Mouse (Mus musculus): Measurements from ENCODE around the gene Olfr1134. TPM values are rescaled to one million over a fixed set of nuclear protein-coding genes. Genes with fewer than 3 reads are reported as not detected.
"Not testable (repeated sequence)": the region's sequence is repeated elsewhere in the genome, so short reads cannot be mapped to it uniquely, and the experiment has no call there.

Olfr1134 gene
- total RNA-seq (2021): not detected

GRCm38 (mm10) chr2:87658360-87658759 lies at the start of gene Olfr1134:
Olfr1134 (minus strand) TSS chr2:87658460.
- DNase-seq (ENCODE audit: extremely low spot score in 1 of 2, low spot score in 1 of 2): no peak

DNA sequence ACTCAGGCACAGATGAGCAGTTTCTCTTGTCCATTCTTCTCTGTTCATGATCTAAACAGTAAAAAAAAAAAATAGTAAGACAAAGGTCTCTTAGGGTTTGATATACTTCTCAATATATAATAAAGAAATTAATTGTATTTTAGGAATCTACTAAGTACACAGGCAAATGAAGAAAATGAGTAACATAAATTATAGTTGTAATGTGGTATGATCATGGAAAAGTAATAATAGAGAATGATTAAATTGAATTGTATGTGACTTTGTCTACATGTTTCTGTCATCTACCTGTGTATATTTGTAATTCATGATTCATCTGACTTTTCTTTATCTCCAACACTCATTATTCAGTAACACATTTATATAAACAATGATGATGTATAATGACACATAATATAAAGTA lies 35.6 kb upstream of the Olfr1134 start, which contains the start of gene Olfr1136:
TSS of gene Olfr1136 (minus strand) at position 101 of the 400 bp plus-strand sequence.
- no peak for DNase-seq (ENCODE audit: extremely low spot score in 1 of 2, low spot score in 1 of 2)

GRCm38 (mm10) chr2:87673564-87673963 lies 15.3 kb upstream of the Olfr1134 start, which contains the start of gene Olfr1135:
Olfr1135 (minus strand) TSS chr2:87673664.
- DNase-seq (ENCODE audit: extremely low spot score in 1 of 2, low spot score in 1 of 2): no peak

GRCm38 (mm10) chr2:87647274-87647673 lies 11.0 kb downstream of the Olfr1134 start, which contains the start of gene Olfr1133:
Olfr1133 (minus strand) TSS chr2:87647374.
- DNase-seq (ENCODE audit: extremely low spot score in 1 of 2, low spot score in 1 of 2): no peak

- DNase-seq (ENCODE audit: extremely low spot score in 1 of 2, low spot score in 1 of 2): no peak
These were observed 15.8 kb downstream of the Olfr1134 start for GRCm38 (mm10) chr2:87642441-87642840.

DNA sequence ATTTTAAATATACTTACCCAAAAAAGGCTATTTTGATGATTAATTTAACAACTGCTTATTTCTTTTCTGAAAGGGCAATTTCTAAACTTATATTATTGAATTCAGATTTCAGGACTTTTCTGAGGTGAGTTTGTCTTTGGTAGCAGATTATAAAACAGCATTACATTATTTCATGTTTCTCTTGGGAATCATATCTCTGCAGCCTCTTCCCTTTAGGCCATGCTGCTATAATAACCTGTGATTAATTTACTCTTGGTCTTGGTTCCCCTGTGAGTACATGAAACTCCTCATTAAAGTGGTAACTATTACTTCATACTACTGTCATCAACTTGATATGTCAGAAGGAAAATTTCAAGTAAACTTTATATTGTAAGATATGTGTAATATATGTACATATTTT lies 20.8 kb downstream of the Olfr1134 start, which contains the start of gene Olfr1132:
TSS of gene Olfr1132 (minus strand) at position 101 of the 400 bp plus-strand sequence.
- DNase-seq (ENCODE audit: extremely low spot score in 1 of 2, low spot score in 1 of 2): no peak

DNA sequence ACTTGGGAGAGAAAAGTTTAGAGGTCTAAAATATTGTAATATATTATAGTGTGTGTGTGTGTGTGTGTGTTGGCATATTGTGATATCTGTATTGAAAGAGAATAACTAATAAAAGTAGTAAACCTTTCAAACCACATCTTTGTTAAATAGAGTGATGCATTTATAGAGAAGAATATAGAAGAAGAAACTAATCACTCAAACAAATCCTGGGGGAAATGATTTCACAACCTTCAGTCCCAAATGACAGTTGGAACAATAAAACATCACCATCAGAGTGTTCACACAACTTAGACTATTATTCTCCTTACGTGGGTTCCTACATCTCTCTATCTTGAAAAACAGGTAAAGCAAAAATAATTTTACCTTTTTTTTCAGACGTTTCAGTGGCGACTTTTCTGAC lies 31.5 kb downstream of the Olfr1134 start, which contains the start of gene Olfr1131:
TSS of gene Olfr1131 (plus strand) at position 301 of the 400 bp plus-strand sequence.
- no peak for DNase-seq (ENCODE audit: extremely low spot score in 1 of 2, low spot score in 1 of 2)

DNA sequence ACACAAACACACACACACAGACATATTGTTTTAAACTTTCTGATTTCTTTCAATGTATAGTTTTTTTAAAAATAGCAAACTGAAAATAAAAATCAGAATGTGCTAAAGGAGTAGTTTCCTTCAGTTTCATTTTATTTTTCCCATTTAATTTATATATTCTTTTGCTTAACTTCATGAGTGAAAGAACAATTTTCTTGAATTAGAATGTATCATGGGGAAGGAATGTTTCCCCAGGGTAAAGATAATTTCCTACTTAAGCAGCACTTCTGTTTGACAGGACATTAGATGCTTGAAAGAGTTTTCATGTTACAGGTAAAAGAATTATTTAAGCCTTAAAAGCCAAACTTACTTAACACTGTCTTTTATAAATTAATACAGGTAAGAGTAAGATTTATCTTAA lies 52.3 kb downstream of the Olfr1134 start, which contains the start of gene Olfr1130:
TSS of gene Olfr1130 (plus strand) at position 301 of the 400 bp plus-strand sequence.
- not testable (repeated sequence) for DNase-seq (ENCODE audit: extremely low spot score in 1 of 2, low spot score in 1 of 2)

Other genes starting within 250 kb of the Olfr1134 start
- gene Olfr1123, start 241.8 kb downstream of the Olfr1134 start, total RNA-seq (2021): not detected
- not detected for gene Olfr1124, start 228.2 kb downstream of the Olfr1134 start, total RNA-seq (2021)
- gene Olfr1126, start 204.5 kb downstream of the Olfr1134 start, total RNA-seq (2021): not detected
- not detected for gene Pramel7, start 161.4 kb downstream of the Olfr1134 start, total RNA-seq (2021)
- gene Pramel6, start 151.9 kb downstream of the Olfr1134 start, total RNA-seq (2021): not detected
- gene Olfr153, start 126.7 kb downstream of the Olfr1134 start, total RNA-seq (2021): not detected
- not detected for gene Olfr1128, start 112.9 kb downstream of the Olfr1134 start, total RNA-seq (2021)
- not detected for gene Olfr1129, start 84.6 kb downstream of the Olfr1134 start, total RNA-seq (2021)
- not detected for gene Olfr1130, start 52.2 kb downstream of the Olfr1134 start, total RNA-seq (2021)
- not detected for gene Olfr1131, start 31.4 kb downstream of the Olfr1134 start, total RNA-seq (2021)
- not detected for gene Olfr1132, start 20.9 kb downstream of the Olfr1134 start, total RNA-seq (2021)
- gene Olfr1133, start 11.1 kb downstream of the Olfr1134 start, total RNA-seq (2021): not detected
- gene Olfr1135, start 15.2 kb upstream of the Olfr1134 start, total RNA-seq (2021): not detected
- not detected for gene Olfr1136, start 35.5 kb upstream of the Olfr1134 start, total RNA-seq (2021)
- not detected for gene Olfr1137, start 54.7 kb upstream of the Olfr1134 start, total RNA-seq (2021)
- gene Olfr1138, start 81.5 kb upstream of the Olfr1134 start, total RNA-seq (2021): not detected
- gene Olfr1140, start 85.3 kb upstream of the Olfr1134 start, total RNA-seq (2021): not detected
- gene Olfr1141, start 95.5 kb upstream of the Olfr1134 start, total RNA-seq (2021): not detected
- not detected for gene Olfr152, start 121.0 kb upstream of the Olfr1134 start, total RNA-seq (2021)
- not detected for gene Olfr1143, start 142.1 kb upstream of the Olfr1134 start, total RNA-seq (2021)
- gene Olfr1145, start 151.4 kb upstream of the Olfr1134 start, total RNA-seq (2021): not detected
- not detected for gene Olfr1148, start 172.1 kb upstream of the Olfr1134 start, total RNA-seq (2021)
- gene Olfr1150-ps1, start 185.5 kb upstream of the Olfr1134 start, total RNA-seq (2021): not detected
- not detected for gene Olfr1151, start 197.4 kb upstream of the Olfr1134 start, total RNA-seq (2021)
- not detected for gene Olfr1152, start 208.0 kb upstream of the Olfr1134 start, total RNA-seq (2021)
- gene Olfr1153, start 236.5 kb upstream of the Olfr1134 start, total RNA-seq (2021): not detected
- not detected for gene Olfr1154, start 246.7 kb upstream of the Olfr1134 start, total RNA-seq (2021)